Mouse (Mus musculus) forebrain, embryonic 16.5 days (tissue): ENCODE results near the gene Spata1. TPM values are rescaled to one million over a fixed set of nuclear protein-coding genes. Genes with fewer than 3 reads are reported as not detected.

Experiments used
- ATAC-seq: fragments of 200-750 bp; cut with Nextera tagmentation; 2 replicates; pipeline ENCODE4 v1.8.0; 2017; ENCODE audit warnings: mild to moderate bottlenecking, moderate library complexity
- H3K27ac ChIP-seq: fragments of 300-500 bp; sonication (generic); 2 replicates; pipeline ENCODE4 v1.5.1; 2014; ENCODE audit warnings: low read length, control low read depth
- H3K27me3 ChIP-seq: fragments of 300-500 bp; sonication (generic); replicated peaks from 2 replicates; pipeline ENCODE4 v1.6.1; 2014; ENCODE audit warnings: low read length; ENCODE audit not compliant: control insufficient read depth, insufficient read depth
- H3K36me3 ChIP-seq: fragments of 300-500 bp; sonication (generic); 2 replicates; pipeline ENCODE4 v1.6.1; 2014; ENCODE audit not compliant: control insufficient read depth, insufficient read depth
- H3K4me1 ChIP-seq: fragments of 300-500 bp; sonication (generic); replicated peaks from 2 replicates; pipeline ENCODE4 v1.6.1; 2014; ENCODE audit warnings: low read length; ENCODE audit not compliant: control insufficient read depth, insufficient read depth
- H3K4me2 ChIP-seq: fragments of 300-500 bp; sonication (generic); 2 replicates; pipeline ENCODE4 v1.6.1; 2014; ENCODE audit warnings: mild to moderate bottlenecking, low read length, control low read depth
- H3K4me3 ChIP-seq: fragments of 300-500 bp; sonication (generic); replicated peaks from 2 replicates; pipeline ENCODE4 v1.5.1; 2014; ENCODE audit warnings: mild to moderate bottlenecking, low read length, control low read depth
- H3K9ac ChIP-seq: fragments of 300-500 bp; sonication (generic); replicated peaks from 2 replicates; pipeline ENCODE4 v1.6.1; 2014; ENCODE audit warnings: low read depth, low read length, control low read depth
- H3K9me3 ChIP-seq: fragments of 300-500 bp; sonication (generic); 2 replicates; pipeline ENCODE4 v1.6.1; 2016; ENCODE audit warnings: low read length; ENCODE audit not compliant: control insufficient read depth
- WGBS: fragments of 180-500 bp; shearing (Covaris S2); extraction: QIAGEN DNeasy Blood & Tissue Kit; methylation state at CpG from one replicate; pipeline ENCODE4 v1.1.7; 2014; 5-methylcytosine and 5-hydroxymethylcytosine counted together
- polyA plus RNA-seq: library from polyadenylated mRNA; unstranded; fragments of >200 nt; fragmentation: Nextera tagmentation; extraction: Ambion mirVana; gene quantifications from 2 replicates; pipeline ENCODE4 v1.2.1, GENCODE M21; 2015

Spata1 gene
- polyA plus RNA-seq, 1 experiment from 2014 or later, result 7.4 TPM

GRCm38 (mm10) chr3:146473741-146474140 lies 25.8 kb downstream of the Spata1 start:
- no peaks in the 10 kb centered on the region for H3K27me3 ChIP-seq
- no peak overlapping the region for H3K27ac ChIP-seq
- no peak overlapping the region for H3K4me2 ChIP-seq
- H3K4me1 ChIP-seq, result no peaks in the 10 kb centered on the region
- H3K9me3 ChIP-seq, result no peaks in the 10 kb centered on the region
- no peaks in the 10 kb centered on the region for H3K36me3 ChIP-seq
- ATAC-seq, result no peak
- no peak overlapping the region for H3K4me3 ChIP-seq
- H3K9ac ChIP-seq, result no peak overlapping the region

- no peaks in the 10 kb centered on the region for H3K4me1 ChIP-seq
- H3K4me3 ChIP-seq, result no peak overlapping the region
- no peaks in the 10 kb centered on the region for H3K27me3 ChIP-seq
- no peak for ATAC-seq
- no peak overlapping the region for H3K27ac ChIP-seq
- no peak overlapping the region for H3K9ac ChIP-seq
- H3K36me3 ChIP-seq, result no peaks in the 10 kb centered on the region
- 62% methylated on average over 4 of the region's 4 CpGs for WGBS
- no peak overlapping the region for H3K4me2 ChIP-seq
- no peaks in the 10 kb centered on the region for H3K9me3 ChIP-seq
These were observed 26.9 kb downstream of the Spata1 start for GRCm38 (mm10) chr3:146472657-146473056.

DNA sequence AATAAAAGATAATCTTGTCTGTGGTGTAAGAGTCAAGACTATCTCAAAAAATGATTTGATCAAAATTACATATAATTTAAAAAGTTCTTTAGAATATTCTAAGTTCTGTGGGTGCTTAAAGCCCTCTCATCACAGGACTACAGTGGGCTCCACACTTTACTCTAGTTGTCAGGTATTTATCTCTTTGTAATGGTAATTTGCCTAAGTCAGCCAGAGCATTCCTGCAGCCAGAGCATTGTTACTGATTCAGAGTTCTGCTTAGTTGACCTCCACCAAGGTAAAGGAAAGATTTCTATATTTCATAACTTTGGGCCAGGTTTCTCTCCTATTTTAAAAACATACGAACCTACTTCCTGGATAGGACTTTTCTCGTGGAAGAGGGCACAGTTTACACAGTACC lies 30.3 kb downstream of the Spata1 start:
- Histone ChIP-seq H3K9ac (no peak overlapping the region), H3K4me3 (no peak overlapping the region), H3K27me3 (no peaks in the 10 kb centered on the region), H3K4me2 (no peak overlapping the region), H3K36me3 (no peaks in the 10 kb centered on the region), H3K27ac (no peak overlapping the region), H3K9me3 (no peaks in the 10 kb centered on the region), H3K4me1 (no peaks in the 10 kb centered on the region)
- 83% methylated on average over 2 of the region's 2 CpGs for WGBS
- no peak for ATAC-seq

DNA sequence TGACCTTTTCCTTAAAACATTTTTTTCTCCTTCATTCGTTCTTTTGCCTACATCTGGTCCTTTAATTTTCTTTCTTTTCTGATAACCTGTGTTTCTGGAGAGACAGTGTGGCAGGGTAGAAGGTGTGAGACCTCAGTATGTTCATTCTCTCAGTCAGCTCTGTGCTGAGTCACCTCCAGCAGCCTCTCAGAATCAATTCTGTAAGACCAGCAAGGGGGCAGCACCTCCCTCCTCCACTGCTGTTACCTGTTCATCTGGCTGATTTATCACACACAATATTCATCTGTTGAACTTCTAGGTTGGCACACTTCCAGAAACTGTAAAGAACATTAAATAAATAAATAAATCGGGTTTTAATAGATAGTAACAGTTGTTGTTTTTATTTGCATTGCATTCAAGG lies 36.6 kb downstream of the Spata1 start:
- no peak overlapping the region for H3K4me3 ChIP-seq
- no peaks in the 10 kb centered on the region for H3K36me3 ChIP-seq
- H3K27me3 ChIP-seq, result no peaks in the 10 kb centered on the region
- H3K9ac ChIP-seq, result no peak overlapping the region
- WGBS, result 76% methylated on average over 2 of the region's 2 CpGs
- H3K27ac ChIP-seq, result no peak overlapping the region
- H3K9me3 ChIP-seq, result no peaks in the 10 kb centered on the region
- H3K4me1 ChIP-seq, result no peaks in the 10 kb centered on the region
- H3K4me2 ChIP-seq, result no peak overlapping the region
- no peak for ATAC-seq

DNA sequence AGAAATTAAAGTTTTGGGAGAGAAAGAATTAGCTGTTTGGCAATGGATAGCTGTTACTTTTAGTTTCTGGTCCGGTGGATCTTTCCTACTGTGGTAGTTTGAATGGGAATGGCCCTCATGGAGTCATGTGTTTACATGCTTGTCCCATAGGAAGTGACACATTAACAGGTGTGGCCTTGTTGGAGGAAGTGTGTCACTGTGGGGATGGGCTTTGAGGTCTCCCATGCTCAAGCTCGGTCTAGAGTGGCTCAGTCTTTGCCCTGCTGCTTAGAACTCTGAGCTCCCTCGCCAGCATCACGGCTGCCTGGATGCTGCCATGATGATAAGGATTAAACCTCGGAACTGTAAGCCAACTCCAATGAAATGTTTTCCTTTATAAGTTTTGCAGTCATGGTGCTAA lies 48.2 kb downstream of the Spata1 start:
- 81% methylated on average over 5 of the region's 5 CpGs for WGBS
- ATAC-seq, result no peak
- no peak overlapping the region for H3K27ac ChIP-seq
- no peak overlapping the region for H3K4me2 ChIP-seq
- no peaks in the 10 kb centered on the region for H3K9me3 ChIP-seq
- H3K27me3 ChIP-seq, result no peaks in the 10 kb centered on the region
- H3K36me3 ChIP-seq, result no peaks in the 10 kb centered on the region
- no peak overlapping the region for H3K9ac ChIP-seq
- H3K4me1 ChIP-seq, result no peaks in the 10 kb centered on the region; the same call in 1 of the 2 replicates
- H3K4me3 ChIP-seq, result no peak overlapping the region

DNA sequence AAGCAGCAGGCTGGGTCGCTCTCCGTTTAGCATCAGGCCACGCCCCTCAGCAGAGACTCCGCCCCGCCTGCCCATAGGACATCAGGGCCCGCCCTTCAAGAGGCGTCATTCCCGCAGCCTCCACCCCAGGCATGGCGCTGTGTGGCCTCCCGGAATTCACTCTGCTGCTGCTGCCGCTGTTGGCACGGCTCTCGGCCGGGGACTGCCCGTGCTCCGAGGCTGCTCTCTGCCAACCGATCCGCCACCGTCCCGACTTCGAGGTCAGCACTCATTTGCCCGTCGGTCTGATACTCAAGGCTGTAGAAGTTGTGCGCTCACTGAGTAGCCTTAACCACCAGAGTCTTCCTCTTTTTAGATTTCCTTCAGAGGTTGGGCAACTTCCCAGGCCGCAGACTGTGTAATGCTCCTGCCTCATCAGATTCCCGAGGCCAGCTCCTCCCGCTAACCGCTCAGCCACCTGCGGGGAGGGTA lies 49.1 kb downstream of the Spata1 start:
- WGBS, result under 1% methylated on average over 29 of the region's 29 CpGs
- peak; percentile 99 for ATAC-seq
- H3K9ac ChIP-seq, result peak overlapping the region; percentile 69
- peak overlapping the region; percentile 56 for H3K4me2 ChIP-seq
- H3K27ac ChIP-seq, result no peak overlapping the region
- H3K4me3 ChIP-seq, result peak overlapping the region; percentile 57
- H3K36me3 ChIP-seq, result 0 out of 2 replicates have a peak, but pooled peaks cover 3% of the 10 kb centered on the region
- H3K9me3 ChIP-seq, result 0 out of 2 replicates have a peak, but pooled peaks cover 3% of the 10 kb centered on the region
- H3K27me3 ChIP-seq, result no peaks in the 10 kb centered on the region
- H3K4me1 ChIP-seq, result no peaks in the 10 kb centered on the region; the same call in 1 of the 2 replicates

DNA sequence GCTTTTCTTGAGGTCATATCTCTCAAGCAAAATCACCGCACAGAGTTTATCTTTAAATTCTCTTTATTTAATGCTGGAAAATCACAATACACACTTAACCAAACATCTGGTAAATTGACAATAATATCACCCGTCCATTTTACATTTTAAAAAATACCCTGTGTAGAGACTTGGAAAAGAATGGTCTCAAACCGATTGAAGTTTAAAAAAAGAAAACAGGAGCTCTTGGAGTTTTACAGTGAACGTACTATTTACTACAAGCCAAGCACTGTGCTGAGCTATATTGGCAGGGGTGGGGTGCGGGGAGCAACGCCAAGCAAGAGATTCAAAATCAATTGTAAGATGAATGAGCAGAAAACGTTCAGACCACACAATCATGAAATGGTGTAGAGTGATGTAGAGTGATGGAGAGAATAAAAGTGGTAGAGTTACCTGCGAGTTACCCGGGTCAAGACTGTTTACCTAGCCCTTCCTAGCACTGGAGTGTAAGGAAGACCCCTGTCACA lies 49.8 kb downstream of the Spata1 start, which contains the start of gene Ctbs:
TSS of gene Ctbs (plus strand) at position 51 of the 506 bp plus-strand sequence.
- 0 out of 2 replicates have a peak, but pooled peaks cover 3% of the 10 kb centered on the region for H3K9me3 ChIP-seq
- H3K36me3 ChIP-seq, result 0 out of 2 replicates have a peak, but pooled peaks cover 3% of the 10 kb centered on the region
- peak within 1 kb of the TSS; percentile 56 for H3K4me2 ChIP-seq
- no peaks in the 10 kb centered on the region for H3K27me3 ChIP-seq
- peak within 1 kb of the TSS; percentile 57 for H3K4me3 ChIP-seq
- WGBS, result 44% methylated on average over 9 of the region's 9 CpGs
- H3K27ac ChIP-seq, result no peak within 1 kb of the TSS
- peak within 1 kb of the TSS; percentile 69 for H3K9ac ChIP-seq
- no peaks in the 10 kb centered on the region; the same call in 1 of the 2 replicates for H3K4me1 ChIP-seq
- no peak; the same call in 1 of the 2 replicates for ATAC-seq

DNA sequence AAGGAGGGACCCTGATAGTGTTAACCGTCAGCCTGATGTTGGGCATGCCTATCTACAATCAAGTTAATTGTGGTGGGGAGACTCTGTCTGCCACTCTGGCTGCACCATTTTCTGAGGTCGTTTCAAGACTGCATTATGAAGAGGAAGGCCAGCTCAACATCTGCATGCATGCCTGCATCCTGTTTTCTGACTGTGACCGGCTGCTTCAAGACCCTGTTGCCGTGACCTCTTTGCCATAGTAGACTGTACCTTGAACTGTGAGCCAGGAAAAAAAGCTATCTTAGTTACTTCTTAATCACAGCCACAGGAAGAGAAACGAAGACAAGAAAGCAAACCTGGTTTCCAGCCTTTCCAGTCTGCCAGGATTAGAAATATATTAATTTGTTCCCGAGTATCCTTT lies 50.6 kb downstream of the Spata1 start:
- ATAC-seq, result no peak
- Histone ChIP-seq H3K36me3 (0 out of 2 replicates have a peak, but pooled peaks cover 3% of the 10 kb centered on the region), H3K4me1 (no peaks in the 10 kb centered on the region; the same call in 1 of the 2 replicates), H3K27ac (no peak overlapping the region), H3K4me3 (no peak overlapping the region), H3K27me3 (no peaks in the 10 kb centered on the region), H3K9me3 (0 out of 2 replicates have a peak, but pooled peaks cover 3% of the 10 kb centered on the region), H3K4me2 (no peak overlapping the region), H3K9ac (no peak overlapping the region)
- WGBS, result 86% methylated on average over 6 of the region's 6 CpGs

DNA sequence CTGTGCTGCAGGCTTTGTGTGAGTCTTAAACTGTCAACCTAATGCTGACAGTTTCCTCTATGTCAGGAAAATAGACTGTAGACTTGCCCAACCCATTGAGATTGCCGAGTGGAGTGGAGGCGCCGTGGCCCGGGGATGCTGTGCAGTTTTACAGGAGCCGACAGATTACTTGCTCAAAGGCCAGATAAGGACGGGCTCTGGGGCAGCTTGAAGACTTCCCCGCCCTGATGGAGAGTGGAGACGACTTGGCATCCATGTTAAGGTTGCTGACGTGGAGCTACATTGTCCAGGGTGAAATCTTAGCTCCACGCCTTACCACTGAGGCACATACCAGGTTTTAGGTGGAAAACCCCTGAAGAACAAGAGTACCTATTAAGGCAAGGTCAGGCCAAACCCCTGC lies 51.2 kb downstream of the Spata1 start:
- WGBS, result 90% methylated on average over 10 of the region's 10 CpGs
- Histone ChIP-seq H3K27me3 (no peaks in the 10 kb centered on the region), H3K9ac (no peak overlapping the region), H3K27ac (no peak overlapping the region), H3K4me1 (no peaks in the 10 kb centered on the region; the same call in 1 of the 2 replicates), H3K4me3 (no peak overlapping the region), H3K9me3 (0 out of 2 replicates have a peak, but pooled peaks cover 3% of the 10 kb centered on the region), H3K36me3 (0 out of 2 replicates have a peak, but pooled peaks cover 3% of the 10 kb centered on the region), H3K4me2 (no peak overlapping the region)
- ATAC-seq, result no peak
